ENCODE assay signal across 8 mouse cellular contexts in the genomic region with DNA sequence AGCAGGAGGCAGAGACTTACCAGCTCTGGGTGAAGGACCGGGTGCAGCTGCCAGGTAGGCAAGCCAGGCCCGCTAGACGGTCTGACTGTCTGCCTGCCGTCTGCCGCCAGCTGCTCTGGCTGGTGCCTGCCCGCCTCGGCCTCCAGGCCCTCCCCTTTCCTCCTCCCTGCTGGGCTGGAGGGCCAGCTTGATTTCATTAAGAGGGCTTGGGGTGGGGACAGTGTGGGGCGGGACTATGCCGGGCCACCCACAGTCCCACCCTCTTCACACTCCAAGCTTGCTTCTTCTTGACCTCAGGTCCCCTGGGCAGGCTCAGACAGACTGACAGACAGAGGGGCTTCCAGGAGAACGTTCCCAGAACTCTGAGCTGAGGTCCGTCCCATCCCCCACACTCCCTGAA. TPM values are rescaled to one million over a fixed set of nuclear protein-coding genes. Genes with fewer than 3 reads are reported as not detected.
DNase-seq lines count a peak whose midpoint lies in the region; ATAC-seq and TF ChIP-seq lines count a peak whose summit lies in the region.

TSS of gene Tmem119 (minus strand) at position 237 of the 400 bp plus-strand sequence.

- H3K4me1 ChIP-seq in hindbrain, embryonic 13.5 days (replicated peaks) = peaks cover 33% of the 10 kb centered on the region

- TF ChIP-seq CTCF in C2C12 (IDR thresholded peaks at IDR 0.05; ENCODE audit: control insufficient read depth, insufficient read depth, insufficient read length) = no peak
- TF ChIP-seq CTCF in gastrocnemius, adult 2 months (IDR thresholded peaks at IDR 0.05) = no peak

- no peaks in the 10 kb centered on the region for H3K9me3 ChIP-seq in hindbrain, embryonic 13.5 days

- whole genome bisulfite sequencing in hindbrain, embryonic 13.5 days = 4% methylated on average over 11 of the region's 11 CpGs

- DNase-seq in adrenal gland, postnatal 36 days = peak; percentile 54 to 68
- peak; percentile 77 for DNase-seq in gastrocnemius, adult 2 months
- DNase-seq in left cerebral cortex, postnatal 4 days = peak; percentile 68
- DNase-seq in mesoderm, embryonic 11.5 days (ENCODE audit: low read depth, low spot score) = peak; percentile 85
- DNase-seq in spleen, postnatal 36 days (ENCODE audit: low spot score in 2 of 2) = no peak
- no peak for DNase-seq in frontal cortex, postnatal 36 days (ENCODE audit: low spot score in 2 of 2)

- H3K4me2 ChIP-seq in hindbrain, embryonic 13.5 days = 0 out of 2 replicates have a peak within 1 kb of the TSS, but pooled peaks have one; percentile 9

- no peaks in the 10 kb centered on the region for H3K36me3 ChIP-seq in C2C12 (ENCODE audit: control insufficient read depth, insufficient read depth)
- no peaks in the 10 kb centered on the region for H3K36me3 ChIP-seq in hindbrain, embryonic 13.5 days

- H3K9ac ChIP-seq in hindbrain, embryonic 13.5 days = peak within 1 kb of the TSS; percentile 2; the same call in 1 of the 2 replicates

- peaks cover 3% of the 10 kb centered on the region for H3K79me3 ChIP-seq in C2C12 (ENCODE audit: low read depth)

- ATAC-seq in hindbrain, embryonic 13.5 days (ENCODE audit: low FRiP score) = peak; percentile 59

- peaks cover 11% of the 10 kb centered on the region for H3K79me2 ChIP-seq in C2C12 (ENCODE audit: control insufficient read depth, insufficient read depth)

- H3ac ChIP-seq in C2C12 (ENCODE audit: control insufficient read depth, insufficient read length, low read depth) = peak within 1 kb of the TSS; percentile 27

- H3K4me3 ChIP-seq in C2C12 (ENCODE audit: insufficient read depth, poor library complexity, severe bottlenecking) = peak within 1 kb of the TSS; percentile 30
- peak within 1 kb of the TSS; percentile 66 for H3K4me3 ChIP-seq in gastrocnemius, adult 2 months
- peak within 1 kb of the TSS; percentile 12; the same call in 1 of the 2 replicates for H3K4me3 ChIP-seq in hindbrain, embryonic 13.5 days

- peak within 1 kb of the TSS; percentile 65 for H3K27ac ChIP-seq in gastrocnemius, adult 2 months
- H3K27ac ChIP-seq in hindbrain, embryonic 13.5 days = peak within 1 kb of the TSS; percentile 62

- intact Hi-C loops in gastrocnemius, adult 2 months (cut with DNase I) = no loop called here
- intact Hi-C loops in left cerebral cortex, postnatal 4 days (cut with DNase I) = no loop called here

- H3K27me3 ChIP-seq in C2C12 (ENCODE audit: control insufficient read depth, insufficient read depth, insufficient read length) = no peaks in the 10 kb centered on the region
- peaks cover 13% of the 10 kb centered on the region; the same call in 1 of the 2 replicates for H3K27me3 ChIP-seq in hindbrain, embryonic 13.5 days

TF ChIP-seq in C2C12, 6 proteins besides CTCF, POLR2A, EP300 and RAD21:
- TF ChIP-seq MYOD1 (IDR thresholded peaks at IDR 0.05; ENCODE audit: control insufficient read depth, insufficient read length, low read depth) = peak; percentile 10
- TF ChIP-seq CEBPB (IDR thresholded peaks at IDR 0.05; ENCODE audit: low read depth) = no peak
- TF ChIP-seq FOSL1 (IDR thresholded peaks at IDR 0.05; ENCODE audit: insufficient read depth, low read length, poor library complexity, severe bottlenecking) = no peak
- peak; percentile 18 for TF ChIP-seq MAX (IDR thresholded peaks at IDR 0.05)
- TF ChIP-seq MYOG (IDR thresholded peaks at IDR 0.05; ENCODE audit: control insufficient read depth, extremely low read depth, insufficient read length) = no peak

RNA-seq across cellular contexts. Expression of gene Tmem119, which starts in this region (rescaled TPM):
- 127 TPM for polyA plus RNA-seq in C2C12 (2012; fragmentation: generic; extraction: Trizol)
- total RNA-seq in adrenal gland, postnatal 36 days (2021) = 10 to 100 TPM in 1 of 2 experiments, 1 to 10 TPM in 1; 9.3 to 14.1 TPM
- 1 to 10 TPM in 1 of 2 experiments, under 1 TPM in 1; 0.46 to 2.4 TPM for total RNA-seq in gastrocnemius, adult 2 months (2021)
- polyA plus RNA-seq in hindbrain, embryonic 13.5 days (2015; fragmentation: Nextera tagmentation; extraction: Ambion mirVana) = 8.7 and 10.4 TPM in 2 replicates
- 1 to 10 TPM; 3.3 to 4.6 TPM for total RNA-seq in left cerebral cortex, postnatal 4 days (2021)

Comparison
In these comparisons a context has a peak if more than half of its experiments do, and no peak if none do; other contexts are left out.
1. RNA of gene Tmem119 (polyA plus RNA-seq): 127 TPM in C2C12 (single experiment); 8.7 to 10.4 TPM in hindbrain, embryonic 13.5 days; every median in the first group is over 10 times any median in the second.
2. H3K4me3 ChIP-seq: peak in every context shown above with its lines; median percentile 66 in gastrocnemius, adult 2 months; 30 in C2C12; 12 in hindbrain, embryonic 13.5 days.
3. DNase-seq: peak in adrenal gland, postnatal 36 days (2 of 2), gastrocnemius, adult 2 months (single experiment), left cerebral cortex, postnatal 4 days (single experiment) and mesoderm, embryonic 11.5 days (single experiment); none in spleen, postnatal 36 days (0 of 2) and frontal cortex, postnatal 36 days (0 of 2).